Comparison of ENCODE assay signal across 7 mouse cellular contexts in genomic region chr15:85913605-85914004, GRCm38 (mm10). TPM values are rescaled to one million over a fixed set of nuclear protein-coding genes. Genes with fewer than 3 reads are reported as not detected.
DNase-seq lines count a peak whose midpoint lies in the region; ATAC-seq and TF ChIP-seq lines count a peak whose summit lies in the region.

No protein-coding gene starts in this region.

- H3K4me2 ChIP-seq in kidney, embryonic 15.5 days: no peak overlapping the region
- H3K4me2 ChIP-seq in embryonic facial prominence, embryonic 11.5 days (ENCODE audit: low read depth, low read length): no peak overlapping the region
- H3K4me2 ChIP-seq in lung, postnatal 0 days (replicated peaks; ENCODE audit: low read depth, low read length): no peak overlapping the region

- ATAC-seq in kidney, embryonic 15.5 days (replicated peaks; ENCODE audit: low FRiP score): no peak
- no peak for ATAC-seq in embryonic facial prominence, embryonic 11.5 days (replicated peaks; ENCODE audit: insufficient number of reproducible peaks, low FRiP score, low TSS enrichment, low read depth)
- ATAC-seq in lung, postnatal 0 days: no peak

- H3K36me3 ChIP-seq in kidney, embryonic 15.5 days: peaks cover 44% of the 10 kb centered on the region
- no peaks in the 10 kb centered on the region for H3K36me3 ChIP-seq in embryonic facial prominence, embryonic 11.5 days (replicated peaks; ENCODE audit: control insufficient read depth, insufficient read depth, low read depth, low read length)
- no peaks in the 10 kb centered on the region for H3K36me3 ChIP-seq in lung, postnatal 0 days (ENCODE audit: insufficient read depth, low read length)
- no peaks in the 10 kb centered on the region for H3K36me3 ChIP-seq in testis, adult 2 months (ENCODE audit: control insufficient read depth, insufficient read depth, low read length)

- no peak for TF ChIP-seq POLR2A in testis, adult 2 months (IDR thresholded peaks at IDR 0.05; ENCODE audit: control insufficient read depth, low read depth, low read length)

- no peaks in the 10 kb centered on the region for H3K27me3 ChIP-seq in kidney, embryonic 15.5 days
- H3K27me3 ChIP-seq in embryonic facial prominence, embryonic 11.5 days (ENCODE audit: control insufficient read depth, insufficient read depth, low read length): no peaks in the 10 kb centered on the region
- H3K27me3 ChIP-seq in lung, postnatal 0 days (replicated peaks; ENCODE audit: insufficient read depth, low read length): no peaks in the 10 kb centered on the region
- H3K27me3 ChIP-seq in testis, adult 2 months (ENCODE audit: control insufficient read depth, insufficient read depth, low read length): no peaks in the 10 kb centered on the region

- peaks cover 21% of the 10 kb centered on the region for H3K4me1 ChIP-seq in kidney, embryonic 15.5 days
- H3K4me1 ChIP-seq in embryonic facial prominence, embryonic 11.5 days (ENCODE audit: control insufficient read depth, insufficient read depth, low read length): no peaks in the 10 kb centered on the region
- no peaks in the 10 kb centered on the region for H3K4me1 ChIP-seq in lung, postnatal 0 days (ENCODE audit: insufficient read depth, low read depth, low read length)
- H3K4me1 ChIP-seq in testis, adult 2 months (ENCODE audit: control insufficient read depth, insufficient read depth, low read length): no peaks in the 10 kb centered on the region

- no peak overlapping the region for H3K27ac ChIP-seq in kidney, embryonic 15.5 days
- H3K27ac ChIP-seq in embryonic facial prominence, embryonic 11.5 days (replicated peaks; ENCODE audit: low read depth, low read length): no peak overlapping the region
- H3K27ac ChIP-seq in lung, postnatal 0 days (ENCODE audit: low read length): no peak overlapping the region
- H3K27ac ChIP-seq in testis, adult 2 months (ENCODE audit: control insufficient read depth, insufficient read depth, low read depth, low read length): no peak overlapping the region

- DNase-seq in kidney, adult 18-20 months: peak; percentile 78
- peak; percentile 68 to 80 for DNase-seq in CD8-positive naive resting alpha-beta T cell, adult 2 months (ENCODE audit: low read depth in 2 of 2, low spot score in 2 of 2)
- DNase-seq in MEL-GATA-1-ER (ENCODE audit: extremely low read depth, low read depth): peak; percentile 38
- peak; percentile 75 for DNase-seq in embryonic facial prominence, embryonic 11.5 days (ENCODE audit: low spot score)
- peak; percentile 51 for DNase-seq in lung, postnatal 0 days (ENCODE audit: low spot score)

- peak; percentile 90 for TF ChIP-seq CTCF in lung, postnatal 0 days (IDR thresholded peaks at IDR 0.05)
- TF ChIP-seq CTCF in testis, adult 2 months (IDR thresholded peaks at IDR 0.05; ENCODE audit: control insufficient read depth, insufficient read depth, insufficient replicate concordance, low read depth, low read length): peak; percentile 97

- H3K9ac ChIP-seq in kidney, embryonic 15.5 days: no peak overlapping the region
- H3K9ac ChIP-seq in embryonic facial prominence, embryonic 11.5 days (replicated peaks; ENCODE audit: low read length): no peak overlapping the region
- no peak overlapping the region for H3K9ac ChIP-seq in lung, postnatal 0 days (replicated peaks; ENCODE audit: low read depth)

- 44% methylated on average over 2 of the region's 2 CpGs for WGBS in kidney, embryonic 15.5 days
- 31% methylated on average over 2 of the region's 2 CpGs for WGBS in embryonic facial prominence, embryonic 11.5 days
- 37% methylated on average over 2 of the region's 2 CpGs for WGBS in lung, postnatal 0 days

- 0 out of 2 replicates have a peak, but pooled peaks cover 3% of the 10 kb centered on the region for H3K9me3 ChIP-seq in kidney, embryonic 15.5 days (replicated peaks)
- no peaks in the 10 kb centered on the region for H3K9me3 ChIP-seq in embryonic facial prominence, embryonic 11.5 days (replicated peaks; ENCODE audit: control insufficient read depth, low read length)
- H3K9me3 ChIP-seq in lung, postnatal 0 days (ENCODE audit: low read length): no peaks in the 10 kb centered on the region

- TF ChIP-seq EP300 in lung, postnatal 0 days (IDR thresholded peaks at IDR 0.05): no peak

- H3K4me3 ChIP-seq in kidney, embryonic 15.5 days (replicated peaks): no peak overlapping the region
- H3K4me3 ChIP-seq in embryonic facial prominence, embryonic 11.5 days (ENCODE audit: low read depth, low read length): no peak overlapping the region
- H3K4me3 ChIP-seq in lung, postnatal 0 days (ENCODE audit: low read depth, low read length): no peak overlapping the region
- no peak overlapping the region for H3K4me3 ChIP-seq in testis, adult 2 months (ENCODE audit: control insufficient read depth, low read depth, low read length)

RNA-seq across cellular contexts. Expression of gene Trmu, which starts 34.5 kb away (rescaled TPM):
- polyA plus RNA-seq in kidney, embryonic 15.5 days (2015; fragmentation: Nextera tagmentation; extraction: Ambion mirVana): 39.4 and 50.4 TPM in 2 replicates
- polyA plus RNA-seq in embryonic facial prominence, embryonic 11.5 days (2014; fragmentation: Nextera tagmentation; extraction: Ambion mirVana): 30.7 and 31.6 TPM in 2 replicates
- polyA plus RNA-seq in lung, postnatal 0 days (2015; fragmentation: Nextera tagmentation; extraction: Ambion mirVana): 26.5 and 26.6 TPM in 2 replicates
- 20.1 TPM in 2 replicates for polyA plus RNA-seq in testis, adult 2 months (2012; rRNA removed)

RNA-seq across cellular contexts. Expression of gene Gtse1, which starts 54.1 kb away (rescaled TPM):
- polyA plus RNA-seq in kidney, embryonic 15.5 days (2015; fragmentation: Nextera tagmentation; extraction: Ambion mirVana): 30.3 and 30.8 TPM in 2 replicates
- 35.7 and 38.0 TPM in 2 replicates for polyA plus RNA-seq in embryonic facial prominence, embryonic 11.5 days (2014; fragmentation: Nextera tagmentation; extraction: Ambion mirVana)
- polyA plus RNA-seq in lung, postnatal 0 days (2015; fragmentation: Nextera tagmentation; extraction: Ambion mirVana): 1.5 and 2.3 TPM in 2 replicates
- 9.5 and 9.9 TPM in 2 replicates for polyA plus RNA-seq in testis, adult 2 months (2012; rRNA removed)
